Mouse (Mus musculus) midbrain, embryonic 14.5 days (tissue): ENCODE measurements at regions not wholly inside any gene's neighbourhood (a gene's known extent, or its start where the extent isn't known, plus 50 kb on each side); places are given as distances from the start of the nearest gene placed in this dataset.
"Not testable (repeated sequence)": the region's sequence is repeated elsewhere in the genome, so short reads cannot be mapped to it uniquely, and the experiment has no call there.

Experiments
- ATAC-seq: fragments of 200-750 bp; cut with Nextera tagmentation; 2 replicates; pipeline ENCODE4 v1.8.0; 2017; ENCODE audit warnings: moderate number of reproducible peaks, moderate library complexity; ENCODE audit not compliant: low FRiP score, low TSS enrichment
- DNase-seq: peaks from one replicate; pipeline ENCODE4 v3.0.0-alpha.2; 2015
- H3K27ac ChIP-seq: fragments of 300-500 bp; sonication (generic); replicated peaks from 2 replicates; pipeline ENCODE4 v1.5.1; 2014; ENCODE audit warnings: mild to moderate bottlenecking, low read depth, low read length, moderate library complexity
- H3K27me3 ChIP-seq: fragments of 300-500 bp; sonication (generic); 2 replicates; pipeline ENCODE4 v1.6.1; 2014; ENCODE audit warnings: low read length, control low read depth, mixed read lengths; ENCODE audit not compliant: control insufficient read depth, insufficient read depth
- H3K36me3 ChIP-seq: fragments of 300-500 bp; sonication (generic); 2 replicates; pipeline ENCODE4 v1.6.1; 2014; ENCODE audit warnings: low read length, control low read depth; ENCODE audit not compliant: control insufficient read depth, insufficient read depth
- H3K4me1 ChIP-seq: fragments of 300-500 bp; sonication (generic); 2 replicates; pipeline ENCODE4 v1.6.1; 2014; ENCODE audit warnings: mild to moderate bottlenecking, antibody characterized with exemption, low read length, control low read depth; ENCODE audit not compliant: control insufficient read depth, insufficient read depth
- H3K4me2 ChIP-seq: fragments of 300-500 bp; sonication (generic); 2 replicates; pipeline ENCODE4 v1.6.1; 2014; ENCODE audit warnings: mild to moderate bottlenecking, low read length, moderate library complexity
- H3K4me3 ChIP-seq: fragments of 300-500 bp; sonication (generic); replicated peaks from 2 replicates; pipeline ENCODE4 v1.5.1; 2014; ENCODE audit warnings: low read depth, low read length
- H3K9ac ChIP-seq: fragments of 300-500 bp; sonication (generic); replicated peaks from 2 replicates; pipeline ENCODE4 v1.6.1; 2014; ENCODE audit warnings: mild to moderate bottlenecking, low read length, moderate library complexity
- H3K9me3 ChIP-seq: fragments of 300-500 bp; sonication (generic); 2 replicates; pipeline ENCODE4 v1.6.1; 2016; ENCODE audit warnings: low read length, control low read depth, mixed read lengths; ENCODE audit not compliant: control insufficient read depth
- WGBS: fragments of 180-500 bp; shearing (Covaris S2); extraction: QIAGEN DNeasy Blood & Tissue Kit; methylation state at CpG from one replicate; pipeline ENCODE4 v1.1.7; 2014; 5-methylcytosine and 5-hydroxymethylcytosine counted together

- WGBS = 56% methylated on average over 5 of the region's 5 CpGs
- DNase-seq = no peak
- 0 out of 2 replicates have a peak, but pooled peaks cover 3% of the 10 kb centered on the region for H3K9me3 ChIP-seq
- no peak for ATAC-seq
- no peaks in the 10 kb centered on the region for H3K27me3 ChIP-seq
- H3K27ac ChIP-seq = no peak overlapping the region
- H3K4me3 ChIP-seq = no peak overlapping the region
- no peaks in the 10 kb centered on the region for H3K4me1 ChIP-seq
- no peak overlapping the region for H3K9ac ChIP-seq
- no peaks in the 10 kb centered on the region for H3K36me3 ChIP-seq
- no peak overlapping the region for H3K4me2 ChIP-seq
These were observed 100.6 kb downstream of the Vmn2r79 start for GRCm38 (mm10) chr7:87096500-87096899.

- H3K36me3 ChIP-seq, ATAC-seq, H3K27me3 ChIP-seq, DNase-seq, H3K4me2 ChIP-seq, H3K4me1 ChIP-seq, H3K9me3 ChIP-seq, H3K9ac ChIP-seq, H3K27ac ChIP-seq, H3K4me3 ChIP-seq: not testable (repeated sequence)
- WGBS = 20% methylated on average over 1 of the region's 1 CpGs
These were observed 103.7 kb downstream of the Vmn2r79 start for GRCm38 (mm10) chr7:87099611-87100010.

GRCm38 (mm10) chr7:87100377-87100776, 104.5 kb downstream of the Vmn2r79 start:
- DNase-seq, H3K9ac ChIP-seq, H3K4me2 ChIP-seq, ATAC-seq, H3K4me3 ChIP-seq, H3K4me1 ChIP-seq, H3K36me3 ChIP-seq, H3K27ac ChIP-seq, H3K9me3 ChIP-seq, H3K27me3 ChIP-seq: not testable (repeated sequence)

DNA sequence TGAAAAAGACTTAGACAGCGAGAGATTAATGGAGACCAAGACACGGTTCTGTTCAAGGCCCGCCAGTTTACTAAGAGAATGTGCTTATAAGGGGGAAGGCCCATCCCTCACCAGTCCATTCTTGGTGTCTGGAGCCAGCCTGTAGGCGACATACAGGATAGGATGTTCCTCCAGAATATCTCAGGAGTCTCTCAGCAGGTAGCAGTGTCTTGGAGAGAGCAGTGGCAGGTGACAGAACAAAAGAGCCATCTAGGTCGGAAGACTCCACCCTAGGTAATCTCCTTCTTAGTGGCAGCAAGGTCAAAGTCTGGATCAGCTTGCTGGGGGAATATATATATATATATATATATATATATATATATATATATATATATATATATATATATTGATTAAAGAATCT, 105.4 kb downstream of the Vmn2r79 start:
- ATAC-seq, H3K27ac ChIP-seq, H3K9ac ChIP-seq, H3K27me3 ChIP-seq, H3K9me3 ChIP-seq, H3K4me2 ChIP-seq, H3K4me1 ChIP-seq, DNase-seq, H3K36me3 ChIP-seq, H3K4me3 ChIP-seq: not testable (repeated sequence)
- WGBS = 87% methylated on average over 5 of the region's 5 CpGs

DNA sequence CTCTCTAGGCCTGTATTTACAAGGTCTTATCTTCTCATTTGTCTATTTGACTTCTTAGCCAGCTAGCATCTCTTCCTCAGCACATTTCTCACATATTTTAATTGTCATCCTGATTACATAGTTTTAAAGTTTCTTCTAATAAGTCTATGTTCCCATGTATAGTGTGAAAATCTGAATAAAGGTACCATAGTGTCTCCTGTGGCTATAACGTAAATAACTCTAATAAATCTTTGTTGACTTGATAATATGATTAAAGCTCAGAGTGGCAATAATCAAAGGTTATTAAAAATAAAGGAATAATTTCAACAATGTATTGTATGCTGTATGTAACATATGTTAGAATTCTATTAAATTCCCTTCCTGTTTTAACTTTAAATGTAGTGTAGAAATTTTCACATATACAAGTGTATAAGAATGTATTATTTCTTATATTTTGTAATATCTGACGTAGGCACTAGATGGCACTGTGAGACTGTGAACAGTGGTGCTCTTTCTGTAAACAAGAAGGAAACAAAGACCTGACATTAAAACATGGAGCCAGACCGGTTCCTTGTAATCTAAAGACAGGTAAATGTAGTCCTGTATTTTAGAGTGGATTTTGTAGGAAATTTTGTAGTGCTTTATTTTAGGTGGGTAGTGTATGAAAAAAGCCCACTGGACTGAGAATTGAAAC, 114.5 kb downstream of the Vmn2r79 start:
- H3K4me3 ChIP-seq = peak overlapping the region; percentile 3; the same call in 1 of the 2 replicates

GRCm38 (mm10) chr7:87110985-87111372, 115.1 kb downstream of the Vmn2r79 start:
- Histone ChIP-seq H3K27me3 (no peaks in the 10 kb centered on the region), H3K9ac (peak overlapping the region; percentile 25), H3K4me2 (peak overlapping the region; percentile 27), H3K4me3 (peak overlapping the region; percentile 3; the same call in 1 of the 2 replicates), H3K4me1 (0 out of 2 replicates have a peak, but pooled peaks cover 3% of the 10 kb centered on the region), H3K36me3 (no peaks in the 10 kb centered on the region), H3K9me3 (no peaks in the 10 kb centered on the region), H3K27ac (peak overlapping the region; percentile 69)
- peak; percentile 64; the same call in 1 of the 2 replicates for ATAC-seq
- DNase-seq = peak; percentile 67
- 48% methylated on average over 4 of the region's 4 CpGs for WGBS

More for the DNA sequence above, 114.5 kb downstream of the Vmn2r79 start:
- H3K9me3 ChIP-seq = no peaks in the 10 kb centered on the region
- no peaks in the 10 kb centered on the region for H3K27me3 ChIP-seq
- WGBS = 32% methylated on average over 3 of the region's 3 CpGs
- no peaks in the 10 kb centered on the region for H3K36me3 ChIP-seq
- peak overlapping the region; percentile 69 for H3K27ac ChIP-seq
- peak; percentile 79 for ATAC-seq
- peak overlapping the region; percentile 27 for H3K4me2 ChIP-seq
- peak overlapping the region; percentile 25 for H3K9ac ChIP-seq
- peak; percentile 92 for DNase-seq
- 0 out of 2 replicates have a peak, but pooled peaks cover 3% of the 10 kb centered on the region for H3K4me1 ChIP-seq

DNA sequence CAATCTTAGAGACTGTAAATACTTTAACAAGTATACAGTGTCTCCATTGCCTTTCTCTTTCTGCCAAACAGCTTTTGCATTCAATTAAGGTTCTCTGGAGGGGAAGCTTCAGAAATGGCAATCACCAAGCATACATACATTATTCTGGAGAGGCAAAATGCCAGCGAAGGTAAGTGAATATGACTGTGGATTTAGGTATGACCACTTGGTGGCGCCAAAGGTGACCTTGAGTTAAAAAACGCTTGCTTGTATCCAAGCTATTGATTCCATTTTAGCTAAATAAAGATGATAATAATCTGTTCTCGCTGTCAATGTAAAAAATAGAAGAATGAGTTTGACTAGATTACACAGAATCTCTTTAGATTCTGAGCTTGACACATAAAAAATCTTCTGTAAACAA, 117.7 kb downstream of the Vmn2r79 start:
- Histone ChIP-seq H3K4me3 (no peak overlapping the region), H3K27me3 (no peaks in the 10 kb centered on the region), H3K4me2 (no peak overlapping the region), H3K36me3 (no peaks in the 10 kb centered on the region), H3K27ac (no peak overlapping the region), H3K9me3 (no peaks in the 10 kb centered on the region), H3K9ac (no peak overlapping the region), H3K4me1 (0 out of 2 replicates have a peak, but pooled peaks cover 3% of the 10 kb centered on the region)
- no peak for ATAC-seq
- DNase-seq = peak; percentile 93
- WGBS = 4% methylated on average over 4 of the region's 4 CpGs

DNA sequence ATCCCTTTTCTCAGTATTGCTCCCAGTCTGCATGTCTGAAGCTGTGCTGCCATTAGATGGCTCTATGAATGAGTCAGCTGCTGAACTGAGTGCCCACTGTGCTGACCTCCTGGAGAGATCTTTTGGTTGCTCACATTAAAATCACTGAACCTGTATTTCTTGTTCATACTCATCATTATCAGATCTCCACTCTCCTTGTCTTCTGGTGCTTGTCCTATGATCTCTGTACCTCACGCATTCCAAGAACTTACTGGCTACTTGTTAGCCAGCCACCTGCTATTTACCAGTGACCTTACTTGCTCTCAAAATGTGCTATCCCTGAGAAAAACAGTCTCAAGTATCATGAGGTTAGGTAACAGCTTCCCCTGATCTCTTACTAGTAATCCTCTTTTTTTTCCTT, 123.4 kb upstream of the Nox4 start:
- H3K9me3 ChIP-seq = no peaks in the 10 kb centered on the region
- H3K4me3 ChIP-seq = no peak overlapping the region
- 92% methylated on average over 1 of the region's 1 CpGs for WGBS
- H3K4me2 ChIP-seq = no peak overlapping the region
- H3K27ac ChIP-seq = no peak overlapping the region
- H3K27me3 ChIP-seq = no peaks in the 10 kb centered on the region
- H3K36me3 ChIP-seq = no peaks in the 10 kb centered on the region
- no peak overlapping the region for H3K9ac ChIP-seq
- DNase-seq = no peak
- ATAC-seq = no peak
- H3K4me1 ChIP-seq = no peaks in the 10 kb centered on the region

DNA sequence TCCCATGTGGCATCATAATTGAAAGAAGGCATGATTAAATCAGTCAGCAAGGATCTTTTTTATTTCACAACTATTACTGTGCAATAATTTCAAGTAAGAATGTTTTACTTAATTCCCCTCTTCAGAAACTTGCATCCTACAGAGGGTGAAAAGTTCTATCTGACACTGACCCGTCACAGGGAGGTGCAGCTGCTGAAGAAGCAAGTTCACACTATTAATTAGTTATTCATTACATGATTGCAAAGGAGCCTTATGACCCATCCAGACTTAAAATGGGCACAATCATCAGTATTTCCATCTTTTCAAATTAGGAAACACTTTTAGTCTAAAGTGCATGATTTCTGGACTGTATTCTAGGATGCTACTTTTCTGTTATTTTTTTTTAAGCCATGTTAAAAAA, 100.0 kb upstream of the Nox4 start:
- no peaks in the 10 kb centered on the region for H3K27me3 ChIP-seq
- H3K27ac ChIP-seq = no peak overlapping the region
- H3K4me1 ChIP-seq = no peaks in the 10 kb centered on the region
- 86% methylated on average over 1 of the region's 1 CpGs for WGBS
- no peak overlapping the region for H3K9ac ChIP-seq
- H3K4me2 ChIP-seq = no peak overlapping the region
- no peaks in the 10 kb centered on the region for H3K36me3 ChIP-seq
- no peak overlapping the region for H3K4me3 ChIP-seq
- H3K9me3 ChIP-seq = no peaks in the 10 kb centered on the region
- DNase-seq (no peak), ATAC-seq (no peak)
